Mouse (Mus musculus): ENCODE results near the gene Dcst2. TPM values are rescaled to one million over a fixed set of nuclear protein-coding genes. Genes with fewer than 3 reads are reported as not detected.

Dcst2 gene
- polyA plus RNA-seq, 1 experiment from 2014 or later: 0.13 TPM

DNA sequence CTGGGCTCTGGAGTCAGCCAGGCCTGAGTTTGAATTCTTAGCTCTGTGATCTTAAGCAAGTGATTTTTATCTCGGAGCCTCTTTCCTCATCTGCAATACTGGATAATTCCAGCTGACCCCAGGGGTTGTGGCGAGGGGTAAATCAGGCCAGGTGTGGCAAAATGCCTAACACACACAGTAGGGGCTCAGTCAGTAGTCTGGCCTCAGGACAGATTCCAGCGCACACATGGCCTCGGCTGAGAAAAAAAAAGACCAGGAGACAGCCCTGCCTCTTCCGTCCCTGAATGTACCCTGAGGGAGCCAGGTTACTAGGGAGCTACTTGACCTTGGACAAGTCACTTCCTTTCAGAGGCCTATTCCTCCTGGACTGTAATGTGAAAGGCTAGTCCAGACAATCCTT lies 21.2 kb downstream of the Dcst2 start:
- no peak overlapping the region for H3K4me3 ChIP-seq
- no peak for ATAC-seq (ENCODE audit: insufficient number of reproducible peaks, insufficient read depth, low FRiP score, low TSS enrichment)
- WGBS: 70% methylated on average over 5 of the region's 5 CpGs
- H3K4me2 ChIP-seq (replicated peaks): no peak overlapping the region
- H3K4me1 ChIP-seq: peaks cover 31% of the 10 kb centered on the region
- no peaks in the 10 kb centered on the region for H3K9me3 ChIP-seq
- H3K27me3 ChIP-seq: no peaks in the 10 kb centered on the region
- H3K27ac ChIP-seq: no peak overlapping the region
- no peak overlapping the region for H3K9ac ChIP-seq
- no peaks in the 10 kb centered on the region for H3K36me3 ChIP-seq

DNA sequence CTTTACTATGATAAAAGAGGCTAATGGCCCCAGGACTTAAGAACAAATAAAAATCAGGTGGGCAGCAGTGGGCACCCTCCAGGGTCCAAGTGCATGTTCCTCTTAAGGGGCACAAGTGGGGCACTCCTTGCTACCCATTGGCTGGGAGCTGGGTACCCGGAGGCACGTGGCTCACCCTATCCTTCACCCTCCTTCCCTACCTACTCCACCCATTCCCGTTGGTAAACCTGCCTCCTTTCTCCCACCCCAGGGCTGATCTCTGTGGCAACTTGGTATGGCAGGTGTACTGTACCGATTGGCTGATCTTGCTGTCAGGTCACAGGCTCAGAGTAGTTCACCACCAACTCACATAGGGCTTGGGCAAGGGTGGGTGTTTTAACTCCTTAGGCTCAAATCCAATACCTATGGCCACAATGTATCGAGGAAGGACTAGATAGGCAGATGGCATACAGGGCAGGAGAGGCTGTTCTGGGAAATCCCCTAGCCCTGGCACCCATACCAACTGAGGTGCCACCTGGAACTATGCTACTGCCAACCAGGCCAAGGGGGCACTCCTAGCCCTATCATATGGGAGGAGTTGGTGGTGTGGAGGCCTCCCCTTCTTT lies 22.0 kb downstream of the Dcst2 start:
- WGBS: 84% methylated on average over 5 of the region's 5 CpGs
- Histone ChIP-seq H3K36me3 (no peaks in the 10 kb centered on the region), H3K4me1 (peaks cover 25% of the 10 kb centered on the region), H3K9me3 (no peaks in the 10 kb centered on the region), H3K4me3 (no peak overlapping the region), H3K4me2 (replicated peaks) (no peak overlapping the region), H3K27me3 (no peaks in the 10 kb centered on the region), H3K9ac (no peak overlapping the region), H3K27ac (no peak overlapping the region)
- no peak for ATAC-seq (ENCODE audit: insufficient number of reproducible peaks, insufficient read depth, low FRiP score, low TSS enrichment)

DNA sequence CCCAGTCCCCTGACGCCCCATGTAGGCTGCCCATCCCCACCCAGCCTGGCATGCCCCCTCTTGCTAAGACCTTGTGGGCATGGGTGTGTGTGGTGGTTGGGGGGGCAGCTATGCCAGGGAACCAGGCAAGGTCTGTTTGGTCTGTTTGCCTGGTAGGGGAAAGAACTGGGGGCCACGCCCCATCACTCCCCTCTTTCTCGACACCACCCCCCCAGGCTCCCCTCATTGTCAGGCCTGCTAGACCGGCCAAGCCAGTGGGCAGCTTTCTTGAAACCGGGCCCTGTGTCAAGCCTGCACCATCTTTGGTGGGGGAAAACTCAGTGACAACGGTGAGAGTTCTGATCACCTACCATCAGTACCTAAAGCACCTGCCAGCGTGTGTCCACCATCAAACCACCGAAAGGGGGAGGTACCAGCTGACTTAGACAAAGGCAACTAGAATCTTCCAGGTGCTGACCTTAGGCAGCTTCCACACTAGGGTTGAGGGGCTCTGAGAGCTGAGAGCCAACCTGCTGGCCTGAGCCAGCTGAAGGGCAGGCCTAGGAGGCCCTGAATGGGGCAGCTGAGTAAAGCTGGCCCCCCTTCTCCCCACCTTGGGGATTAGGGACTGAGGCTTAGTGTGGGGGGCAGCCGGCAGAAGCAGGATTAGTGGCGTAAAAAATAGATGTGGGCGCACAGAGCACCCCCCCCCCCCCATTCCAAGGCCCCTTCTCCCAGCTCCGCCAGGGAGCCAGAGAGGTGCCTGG lies 22.7 kb downstream of the Dcst2 start:
- Histone ChIP-seq H3K9me3 (no peaks in the 10 kb centered on the region), H3K9ac (0 out of 2 replicates have a peak overlapping the region, but pooled peaks have one; percentile 16), H3K4me1 (peaks cover 21% of the 10 kb centered on the region), H3K27ac (no peak overlapping the region), H3K4me2 (replicated peaks) (no peak overlapping the region), H3K36me3 (no peaks in the 10 kb centered on the region), H3K27me3 (no peaks in the 10 kb centered on the region), H3K4me3 (no peak overlapping the region)
- 56% methylated on average over 11 of the region's 12 CpGs for WGBS
- ATAC-seq (ENCODE audit: insufficient number of reproducible peaks, insufficient read depth, low FRiP score, low TSS enrichment): no peak

DNA sequence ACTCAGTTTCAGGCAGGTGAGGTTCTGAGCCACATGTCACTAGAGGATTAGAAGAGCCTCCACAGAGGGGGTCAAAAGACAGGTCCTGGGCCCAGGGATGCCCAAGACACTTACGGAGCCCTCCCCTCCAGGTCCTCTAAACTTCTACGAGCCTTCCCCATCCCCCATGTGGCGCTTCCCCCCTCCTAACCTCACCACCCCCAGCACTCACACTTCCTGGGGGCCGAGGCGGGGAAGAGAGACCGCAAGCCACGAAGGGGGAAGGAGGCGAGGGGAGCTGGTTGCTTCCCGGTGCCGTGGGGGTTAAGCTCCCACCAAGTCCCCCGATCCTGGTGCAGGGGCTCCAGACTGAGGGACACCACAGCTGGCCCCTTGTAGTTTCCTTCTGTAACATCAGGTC lies 23.7 kb downstream of the Dcst2 start:
- peaks cover 26% of the 10 kb centered on the region for H3K4me1 ChIP-seq
- H3K27ac ChIP-seq: 0 out of 2 replicates have a peak overlapping the region, but pooled peaks have one; percentile 36
- no peak overlapping the region for H3K4me3 ChIP-seq

GRCm38 (mm10) chr3:89386438-89387420 lies 25.0 kb downstream of the Dcst2 start:
- no peak overlapping the region for H3K27ac ChIP-seq
- H3K4me3 ChIP-seq: no peak overlapping the region

More for the DNA sequence above, 23.7 kb downstream of the Dcst2 start:
- 25% methylated on average over 11 of the region's 11 CpGs for WGBS
- Histone ChIP-seq H3K9ac (no peak overlapping the region), H3K36me3 (no peaks in the 10 kb centered on the region), H3K27me3 (no peaks in the 10 kb centered on the region; the same call in 1 of the 2 replicates), H3K9me3 (no peaks in the 10 kb centered on the region), H3K4me2 (replicated peaks) (no peak overlapping the region)
- no peak for ATAC-seq (ENCODE audit: insufficient number of reproducible peaks, insufficient read depth, low FRiP score, low TSS enrichment)

DNA sequence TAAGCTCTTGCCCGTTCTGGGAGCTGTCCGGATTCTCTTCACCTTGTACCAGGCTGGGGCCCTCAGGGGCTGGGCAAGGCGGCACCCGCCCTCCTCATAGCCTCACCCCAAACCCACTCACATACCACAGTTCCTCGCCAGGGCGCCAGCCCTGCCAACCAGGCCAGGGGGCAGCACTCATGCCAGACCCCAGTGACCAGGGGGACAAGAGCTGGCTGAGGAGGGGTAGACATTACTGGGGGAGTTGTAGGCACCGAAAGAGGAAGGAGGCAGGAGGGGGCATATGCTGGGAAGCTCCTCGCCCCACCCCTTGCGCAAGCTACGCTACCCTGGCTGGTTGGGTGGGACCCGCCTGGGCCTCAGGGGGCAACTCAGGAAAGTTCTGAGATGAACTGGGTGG lies 25.9 kb downstream of the Dcst2 start:
- Histone ChIP-seq H3K27me3 (peaks cover 21% of the 10 kb centered on the region), H3K27ac (no peak overlapping the region)

More at GRCm38 (mm10) chr3:89386438-89387420, 25.0 kb downstream of the Dcst2 start:
- Histone ChIP-seq H3K4me2 (replicated peaks) (peak overlapping the region; percentile 5; the same call in 1 of the 2 replicates), H3K4me1 (peaks cover 39% of the 10 kb centered on the region), H3K9ac (0 out of 2 replicates have a peak overlapping the region, but pooled peaks have one; percentile 15), H3K36me3 (no peaks in the 10 kb centered on the region), H3K27me3 (peaks cover 12% of the 10 kb centered on the region), H3K9me3 (no peaks in the 10 kb centered on the region)
- WGBS: 39% methylated on average over 17 of the region's 17 CpGs
- ATAC-seq (ENCODE audit: insufficient number of reproducible peaks, insufficient read depth, low FRiP score, low TSS enrichment): no peak

DNA sequence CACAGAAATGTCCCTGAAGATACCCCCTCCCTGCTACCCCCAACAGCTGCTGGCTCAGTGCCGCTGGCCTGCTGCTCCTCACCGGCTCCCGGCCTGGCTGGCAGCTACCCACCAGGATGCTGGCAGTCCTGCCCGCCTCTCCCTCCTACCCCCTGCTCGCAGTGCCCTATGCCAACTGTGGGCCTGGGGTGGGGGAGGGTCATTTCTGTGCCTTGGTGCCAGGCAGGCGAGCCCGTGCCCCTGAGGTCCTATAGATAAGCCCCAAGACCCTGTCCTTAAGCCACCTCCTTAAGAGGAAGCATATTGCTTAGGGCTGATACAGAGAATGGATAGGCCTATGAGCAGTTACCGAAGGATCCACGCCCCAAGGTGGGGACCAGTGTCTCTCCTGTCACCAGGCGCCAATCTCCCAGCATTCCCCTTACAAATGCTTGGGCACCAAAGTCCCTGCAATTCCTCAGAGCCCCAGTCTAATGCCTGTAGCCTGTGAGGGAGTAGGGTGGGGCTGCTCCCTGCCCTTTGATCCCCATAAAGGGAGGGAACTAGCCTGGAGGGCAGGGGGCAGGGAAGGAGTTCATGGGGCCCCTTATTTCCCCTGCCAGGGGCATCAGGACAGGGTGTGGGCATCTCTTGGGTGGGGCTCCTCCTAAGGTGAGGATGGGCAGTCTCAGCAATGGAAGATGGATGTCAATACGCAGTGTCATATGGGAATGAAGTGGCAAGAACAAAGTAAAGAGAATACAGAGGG lies 26.5 kb downstream of the Dcst2 start:
- H3K36me3 ChIP-seq: no peaks in the 10 kb centered on the region
- no peak overlapping the region for H3K4me3 ChIP-seq
- H3K27me3 ChIP-seq: peaks cover 26% of the 10 kb centered on the region
- peaks cover 52% of the 10 kb centered on the region for H3K4me1 ChIP-seq
- H3K4me2 ChIP-seq (replicated peaks): no peak overlapping the region
- no peak overlapping the region for H3K9ac ChIP-seq
- ATAC-seq (ENCODE audit: insufficient number of reproducible peaks, insufficient read depth, low FRiP score, low TSS enrichment): no peak
- no peaks in the 10 kb centered on the region for H3K9me3 ChIP-seq
- 69% methylated on average over 11 of the region's 11 CpGs for WGBS
- no peak overlapping the region for H3K27ac ChIP-seq

More for the DNA sequence above, 25.9 kb downstream of the Dcst2 start:
- Histone ChIP-seq H3K4me3 (no peak overlapping the region), H3K9me3 (no peaks in the 10 kb centered on the region), H3K36me3 (no peaks in the 10 kb centered on the region), H3K4me1 (peaks cover 46% of the 10 kb centered on the region), H3K4me2 (replicated peaks) (no peak overlapping the region), H3K9ac (no peak overlapping the region)
- WGBS: 76% methylated on average over 11 of the region's 11 CpGs
- ATAC-seq (ENCODE audit: insufficient number of reproducible peaks, insufficient read depth, low FRiP score, low TSS enrichment): no peak

- Histone ChIP-seq H3K4me3 (no peak overlapping the region), H3K4me1 (peaks cover 52% of the 10 kb centered on the region), H3K9me3 (no peaks in the 10 kb centered on the region), H3K27ac (no peak overlapping the region), H3K27me3 (peaks cover 26% of the 10 kb centered on the region), H3K9ac (no peak overlapping the region), H3K36me3 (no peaks in the 10 kb centered on the region), H3K4me2 (replicated peaks) (no peak overlapping the region)
- 75% methylated on average over 5 of the region's 6 CpGs for whole genome bisulfite sequencing
- ATAC-seq (ENCODE audit: insufficient number of reproducible peaks, insufficient read depth, low FRiP score, low TSS enrichment): no peak
Observed at GRCm38 (mm10) chr3:89388901-89389740, 27.3 kb downstream of the Dcst2 start.

- no peak overlapping the region for H3K4me3 ChIP-seq
- 68% methylated on average over 5 of the region's 5 CpGs for WGBS
- no peak overlapping the region for H3K9ac ChIP-seq
- peaks cover 54% of the 10 kb centered on the region for H3K4me1 ChIP-seq
- peaks cover 26% of the 10 kb centered on the region for H3K27me3 ChIP-seq
- no peaks in the 10 kb centered on the region for H3K36me3 ChIP-seq
- no peak overlapping the region; the same call in 1 of the 2 replicates for H3K4me2 ChIP-seq (replicated peaks)
- no peak for ATAC-seq (ENCODE audit: insufficient number of reproducible peaks, insufficient read depth, low FRiP score, low TSS enrichment)
- no peak overlapping the region for H3K27ac ChIP-seq
- no peaks in the 10 kb centered on the region for H3K9me3 ChIP-seq
Observed at GRCm38 (mm10) chr3:89390111-89390515, 28.3 kb downstream of the Dcst2 start.

All from embryonic facial prominence, embryonic 12.5 days (tissue).